18 mouse cellular contexts compared by ENCODE assay signal in genomic region chr1:72429107-72429807, GRCm38 (mm10).
DNase-seq lines count a peak whose midpoint lies in the region; ATAC-seq and TF ChIP-seq lines count a peak whose summit lies in the region.
"Had no signal": no experiment of that assay in that cellular context is flagged by ENCODE, and none has a peak within 500 bp of the region (broad histone marks: within the 10 kb centered on the region; RNA-seq: fewer than 3 reads in every experiment).

No protein-coding gene starts in this region.

- intact Hi-C loops in left cerebral cortex, postnatal 36 days (cut with DNase I): no loop called here

- H3ac ChIP-seq in C2C12 (ENCODE audit: control insufficient read depth, insufficient read length, low read depth): no peak overlapping the region

- no peak for TF ChIP-seq CTCF in C2C12 (IDR thresholded peaks at IDR 0.05; ENCODE audit: control insufficient read depth, insufficient read depth, insufficient read length)

- H3K36me3 ChIP-seq in C2C12 (ENCODE audit: control insufficient read depth, insufficient read depth): no peaks in the 10 kb centered on the region

- no peaks in the 10 kb centered on the region for H3K27me3 ChIP-seq in C2C12 (ENCODE audit: control insufficient read depth, insufficient read depth, insufficient read length)
- H3K27me3 ChIP-seq: hindbrain, embryonic 15.5 days had no signal

- H3K79me2 ChIP-seq in C2C12 (ENCODE audit: control insufficient read depth, insufficient read depth): no peaks in the 10 kb centered on the region

- ATAC-seq in common myeloid progenitor, adult 5-6 weeks (replicated peaks; ENCODE audit: low read depth, poor library complexity, severe bottlenecking): peak; percentile 88
- ATAC-seq: forebrain, postnatal 0 days had no signal

- no peak overlapping the region for H3K4me3 ChIP-seq in C2C12 (ENCODE audit: insufficient read depth, poor library complexity, severe bottlenecking)
- H3K4me3 ChIP-seq: hindbrain, embryonic 15.5 days; layer of hippocampus, adult 2 months had no signal

- H3K79me3 ChIP-seq in C2C12 (ENCODE audit: low read depth): no peaks in the 10 kb centered on the region

- peak; percentile 8 for DNase-seq in heart, adult 8-10 months (ENCODE audit: low spot score)
- no peak for DNase-seq in heart, adult 11 months
- DNase-seq in monocyte, adult 2 months (ENCODE audit: low read depth in 1 of 2, low spot score in 2 of 2): peak; percentile 9 to 14
- no peak for DNase-seq in left cerebral cortex, postnatal 36 days (ENCODE audit: low spot score in 2 of 2)
- no peak for DNase-seq in urinary bladder, postnatal 25 days (ENCODE audit: low spot score)
- no peak for DNase-seq in urinary bladder, postnatal 4 days (ENCODE audit: low spot score in 2 of 2)
- DNase-seq: cerebellum, postnatal 36 days; forebrain, postnatal 0 days; gastrocnemius, postnatal 14 days; kidney, adult 2 months; left cerebral cortex, postnatal 4 days; midbrain, embryonic 14.5 days; right cerebral cortex, adult 18-20 months; thymus, adult 2 months had no signal

TF ChIP-seq in C2C12, 6 proteins besides CTCF, POLR2A, EP300 and RAD21:
- TF ChIP-seq MYOG (IDR thresholded peaks at IDR 0.05; ENCODE audit: control insufficient read depth, extremely low read depth, insufficient read length): no peak
- no peak for TF ChIP-seq CEBPB (IDR thresholded peaks at IDR 0.05; ENCODE audit: low read depth)
- peak; percentile 77 for TF ChIP-seq USF1 (IDR thresholded peaks at IDR 0.05; ENCODE audit: low read depth)
- no peak for TF ChIP-seq FOSL1 (IDR thresholded peaks at IDR 0.05; ENCODE audit: insufficient read depth, low read length, poor library complexity, severe bottlenecking)
- peak; percentile 74 for TF ChIP-seq MAX (IDR thresholded peaks at IDR 0.05)
- TF ChIP-seq MYOD1 (IDR thresholded peaks at IDR 0.05; ENCODE audit: control insufficient read depth, insufficient read length, low read depth): peak; percentile 38

Comparison
In these comparisons a context has a peak if more than half of its experiments do, and no peak if none do; other contexts are left out.
1. DNase-seq: peak in heart, adult 8-10 months (single experiment) and monocyte, adult 2 months (2 of 2); none in heart, adult 11 months (single experiment), left cerebral cortex, postnatal 36 days (0 of 2), urinary bladder, postnatal 25 days (single experiment) and urinary bladder, postnatal 4 days (0 of 2).